Comparison of ENCODE assay signal across 10 mouse cellular contexts in genomic region chr8:83974521-83974920, GRCm38 (mm10). TPM values are rescaled to one million over a fixed set of nuclear protein-coding genes. Genes with fewer than 3 reads are reported as not detected.
A peak's percentile ranks its signal among the peaks of the same experiment; 100 is the strongest.
DNase-seq lines count a peak whose midpoint lies in the region; ATAC-seq and TF ChIP-seq lines count a peak whose summit lies in the region.
"Had no signal": no experiment of that assay in that cellular context is flagged by ENCODE, and none has a peak within 500 bp of the region (broad histone marks: within the 10 kb centered on the region; RNA-seq: fewer than 3 reads in every experiment).

No protein-coding gene starts in this region.

- H3K4me3 ChIP-seq in heart, embryonic 12.5 days: peak overlapping the region; percentile 80
- peak overlapping the region; percentile 75 for H3K4me3 ChIP-seq in brown adipose tissue, adult 24 weeks (ENCODE audit: insufficient read depth, low read depth, low read length)
- peak overlapping the region; percentile 90 for H3K4me3 ChIP-seq in heart, postnatal 0 days (ENCODE audit: low read depth, low read length)
- no peak overlapping the region for H3K4me3 ChIP-seq in lung, postnatal 0 days (ENCODE audit: low read depth, low read length)

- H3K36me3 ChIP-seq in heart, embryonic 12.5 days: peaks cover 4% of the 10 kb centered on the region
- peaks cover 4% of the 10 kb centered on the region; the same call in 1 of the 2 replicates for H3K36me3 ChIP-seq in heart, postnatal 0 days (replicated peaks; ENCODE audit: control insufficient read depth, insufficient read depth, low read length)
- no peaks in the 10 kb centered on the region for H3K36me3 ChIP-seq in lung, postnatal 0 days (ENCODE audit: insufficient read depth, low read length)

- intact Hi-C loops in heart, postnatal 25 days (cut with DNase I): loop anchor here (2.0 kb wide), 1 partner anchor 20 kb away; no protein-coding TSS in a partner anchor

- DNase-seq in heart, postnatal 25 days (ENCODE audit: low spot score): no peak
- DNase-seq in heart, postnatal 0 days (ENCODE audit: low spot score): no peak
- peak; percentile 60 for DNase-seq in lung, postnatal 0 days (ENCODE audit: low spot score)
- DNase-seq in urinary bladder, adult 18-20 months (ENCODE audit: low spot score in 2 of 2): no peak
- DNase-seq in natural killer cell, adult 2 months (ENCODE audit: low spot score in 2 of 2): no peak
- DNase-seq: gastrocnemius, postnatal 36 days had no signal

- H3K27ac ChIP-seq in heart, embryonic 12.5 days (ENCODE audit: poor library complexity, severe bottlenecking): peak overlapping the region; percentile 54
- peak overlapping the region; percentile 76 for H3K27ac ChIP-seq in brown adipose tissue, adult 24 weeks (replicated peaks; ENCODE audit: low read depth, low read length)
- H3K27ac ChIP-seq in heart, postnatal 0 days (ENCODE audit: low read depth): peak overlapping the region; percentile 90
- H3K27ac ChIP-seq in lung, postnatal 0 days (ENCODE audit: low read length): peak overlapping the region; percentile 71; the same call in 1 of the 2 replicates

- TF ChIP-seq EP300 in heart, postnatal 0 days (IDR thresholded peaks at IDR 0.05; ENCODE audit: low read depth): no peak
- TF ChIP-seq EP300 in lung, postnatal 0 days (IDR thresholded peaks at IDR 0.05): no peak; the same call in 1 of the 2 replicates

- H3K4me1 ChIP-seq in heart, embryonic 12.5 days (replicated peaks): peaks cover 62% of the 10 kb centered on the region
- H3K4me1 ChIP-seq in brown adipose tissue, adult 24 weeks (ENCODE audit: control insufficient read depth, insufficient read depth, insufficient read length, low read length): peaks cover 30% of the 10 kb centered on the region
- H3K4me1 ChIP-seq in heart, postnatal 0 days (ENCODE audit: control insufficient read depth, insufficient read depth): peaks cover 49% of the 10 kb centered on the region
- peaks cover 11% of the 10 kb centered on the region; the same call in 1 of the 2 replicates for H3K4me1 ChIP-seq in lung, postnatal 0 days (ENCODE audit: insufficient read depth, low read depth, low read length)

- WGBS in heart, embryonic 12.5 days: 65% methylated on average over 4 of the region's 4 CpGs
- 43% methylated on average over 4 of the region's 4 CpGs for WGBS in heart, postnatal 0 days
- 52% methylated on average over 4 of the region's 4 CpGs for WGBS in lung, postnatal 0 days

- no peaks in the 10 kb centered on the region for H3K27me3 ChIP-seq in heart, embryonic 12.5 days (replicated peaks)
- H3K27me3 ChIP-seq in heart, postnatal 0 days (ENCODE audit: control insufficient read depth, insufficient read depth, low read length): no peaks in the 10 kb centered on the region
- no peaks in the 10 kb centered on the region for H3K27me3 ChIP-seq in lung, postnatal 0 days (replicated peaks; ENCODE audit: insufficient read depth, low read length)

- ATAC-seq in heart, embryonic 12.5 days (ENCODE audit: insufficient number of reproducible peaks, low FRiP score): no peak
- no peak for ATAC-seq in heart, postnatal 0 days (ENCODE audit: insufficient read depth, low read depth)
- peak; percentile 4; the same call in 1 of the 2 replicates for ATAC-seq in lung, postnatal 0 days
- ATAC-seq in granulocyte monocyte progenitor cell, adult 5-6 weeks (replicated peaks; ENCODE audit: poor library complexity, severe bottlenecking): no peak
- ATAC-seq: CD4-positive, CD25-positive, alpha-beta regulatory T cell, adult 4 months had no signal

- H3K9ac ChIP-seq in heart, embryonic 12.5 days: peak overlapping the region; percentile 91; the same call in 1 of the 2 replicates
- H3K9ac ChIP-seq in heart, postnatal 0 days (replicated peaks; ENCODE audit: low read depth, low read length): peak overlapping the region; percentile 88
- no peak overlapping the region for H3K9ac ChIP-seq in lung, postnatal 0 days (replicated peaks; ENCODE audit: low read depth)

- H3K4me2 ChIP-seq in heart, embryonic 12.5 days: peak overlapping the region; percentile 96
- peak overlapping the region; percentile 96 for H3K4me2 ChIP-seq in heart, postnatal 0 days (ENCODE audit: low read depth, low read length)
- peak overlapping the region; percentile 92 for H3K4me2 ChIP-seq in lung, postnatal 0 days (replicated peaks; ENCODE audit: low read depth, low read length)

- no peak for TF ChIP-seq CTCF in heart, postnatal 0 days (IDR thresholded peaks at IDR 0.05; ENCODE audit: low read depth)
- no peak for TF ChIP-seq CTCF in lung, postnatal 0 days (IDR thresholded peaks at IDR 0.05)

- H3K9me3 ChIP-seq in heart, embryonic 12.5 days (replicated peaks): no peaks in the 10 kb centered on the region
- H3K9me3 ChIP-seq in heart, postnatal 0 days (replicated peaks; ENCODE audit: control insufficient read depth, low read length): no peaks in the 10 kb centered on the region
- no peaks in the 10 kb centered on the region for H3K9me3 ChIP-seq in lung, postnatal 0 days (ENCODE audit: low read length)

RNA-seq across cellular contexts. Expression of gene Prkaca, which starts 1.7 kb away (rescaled TPM):
- 216 and 234 TPM in 2 replicates for polyA plus RNA-seq in heart, embryonic 12.5 days (2016; fragmentation: Nextera tagmentation; extraction: Ambion mirVana)
- 100 to 1,000 TPM; 353 to 360 TPM for total RNA-seq in heart, postnatal 25 days (2021)
- 270 and 332 TPM in 2 replicates for polyA plus RNA-seq in brown adipose tissue, adult 24 weeks (2012; ENCODE audit: insufficient read depth, insufficient read length, missing spikeins)
- total RNA-seq in heart, postnatal 0 days (2014; rRNA removed; ENCODE audit: low replicate concordance): 246 and 345 TPM in 2 replicates
- 305 and 312 TPM in 2 replicates for polyA plus RNA-seq in heart, postnatal 0 days (2015; fragmentation: Nextera tagmentation; extraction: Ambion mirVana)
- 93.8 and 94.9 TPM in 2 replicates for polyA plus RNA-seq in lung, postnatal 0 days (2015; fragmentation: Nextera tagmentation; extraction: Ambion mirVana)
- total RNA-seq in granulocyte monocyte progenitor cell, adult 5-6 weeks (2014; fragmentation: Nextera tagmentation): 36.4 and 39.3 TPM in 2 replicates
- total RNA-seq in granulocyte monocyte progenitor cell, adult 5-6 weeks (2017): 18.2 and 20.3 TPM in 2 replicates

RNA-seq across cellular contexts. Expression of gene Asf1b, which starts 19.2 kb away (rescaled TPM):
- 55.0 and 58.3 TPM in 2 replicates for polyA plus RNA-seq in heart, embryonic 12.5 days (2016; fragmentation: Nextera tagmentation; extraction: Ambion mirVana)
- total RNA-seq in heart, postnatal 25 days (2021): 1 to 10 TPM; 1.1 to 1.7 TPM
- polyA plus RNA-seq in brown adipose tissue, adult 24 weeks (2012; ENCODE audit: insufficient read depth, insufficient read length, missing spikeins): 3.3 and 3.8 TPM in 2 replicates
- 109 and 155 TPM in 2 replicates for total RNA-seq in heart, postnatal 0 days (2014; rRNA removed; ENCODE audit: low replicate concordance)
- polyA plus RNA-seq in heart, postnatal 0 days (2015; fragmentation: Nextera tagmentation; extraction: Ambion mirVana): 19.2 and 21.5 TPM in 2 replicates
- polyA plus RNA-seq in lung, postnatal 0 days (2015; fragmentation: Nextera tagmentation; extraction: Ambion mirVana): 7.1 and 8.0 TPM in 2 replicates
- 36.8 and 53.8 TPM in 2 replicates for total RNA-seq in granulocyte monocyte progenitor cell, adult 5-6 weeks (2014; fragmentation: Nextera tagmentation)
- 29.8 and 33.2 TPM in 2 replicates for total RNA-seq in granulocyte monocyte progenitor cell, adult 5-6 weeks (2017)

RNA-seq across cellular contexts. Expression of gene Gm10644, which starts 19.5 kb away (rescaled TPM):
- polyA plus RNA-seq in heart, embryonic 12.5 days (2016; fragmentation: Nextera tagmentation; extraction: Ambion mirVana): 0.34 and 0.40 TPM in 2 replicates
- total RNA-seq in heart, postnatal 25 days (2021): under 1 TPM; 0.61 to 0.70 TPM
- polyA plus RNA-seq in brown adipose tissue, adult 24 weeks (2012; ENCODE audit: insufficient read depth, insufficient read length, missing spikeins): 0.79 and 0.99 TPM in 2 replicates
- total RNA-seq in heart, postnatal 0 days (2014; rRNA removed; ENCODE audit: low replicate concordance): 0.08 and 1.3 TPM in 2 replicates
- polyA plus RNA-seq in heart, postnatal 0 days (2015; fragmentation: Nextera tagmentation; extraction: Ambion mirVana): 0.41 and 0.42 TPM in 2 replicates
- 0.12 and 0.36 TPM in 2 replicates for polyA plus RNA-seq in lung, postnatal 0 days (2015; fragmentation: Nextera tagmentation; extraction: Ambion mirVana)
- total RNA-seq in granulocyte monocyte progenitor cell, adult 5-6 weeks (2014; fragmentation: Nextera tagmentation): not detected in 2 replicates
- not detected in 2 replicates for total RNA-seq in granulocyte monocyte progenitor cell, adult 5-6 weeks (2017)

RNA-seq across cellular contexts. Expression of gene Samd1, which starts 23.0 kb away (rescaled TPM):
- 4.5 and 5.8 TPM in 2 replicates for polyA plus RNA-seq in heart, embryonic 12.5 days (2016; fragmentation: Nextera tagmentation; extraction: Ambion mirVana)
- 10 to 100 TPM; 27.4 to 30.9 TPM for total RNA-seq in heart, postnatal 25 days (2021)
- 12.0 and 12.4 TPM in 2 replicates for polyA plus RNA-seq in brown adipose tissue, adult 24 weeks (2012; ENCODE audit: insufficient read depth, insufficient read length, missing spikeins)
- 46.3 and 52.0 TPM in 2 replicates for total RNA-seq in heart, postnatal 0 days (2014; rRNA removed; ENCODE audit: low replicate concordance)
- 3.6 and 3.7 TPM in 2 replicates for polyA plus RNA-seq in heart, postnatal 0 days (2015; fragmentation: Nextera tagmentation; extraction: Ambion mirVana)
- polyA plus RNA-seq in lung, postnatal 0 days (2015; fragmentation: Nextera tagmentation; extraction: Ambion mirVana): 5.3 and 5.6 TPM in 2 replicates
- 58.8 and 66.1 TPM in 2 replicates for total RNA-seq in granulocyte monocyte progenitor cell, adult 5-6 weeks (2014; fragmentation: Nextera tagmentation)
- total RNA-seq in granulocyte monocyte progenitor cell, adult 5-6 weeks (2017): 37.5 and 60.0 TPM in 2 replicates

RNA-seq across cellular contexts. Expression of gene 1700067K01Rik, which starts 26.8 kb away (rescaled TPM):
- polyA plus RNA-seq in heart, embryonic 12.5 days (2016; fragmentation: Nextera tagmentation; extraction: Ambion mirVana): 0.22 and 0.54 TPM in 2 replicates
- total RNA-seq in heart, postnatal 25 days (2021): under 1 TPM in 1 of 2 experiments, not detected in 1; 0.26 TPM
- polyA plus RNA-seq in brown adipose tissue, adult 24 weeks (2012; ENCODE audit: insufficient read depth, insufficient read length, missing spikeins): not detected in 2 replicates
- total RNA-seq in heart, postnatal 0 days (2014; rRNA removed; ENCODE audit: low replicate concordance): not detected in 2 replicates
- 0.96 and 1.3 TPM in 2 replicates for polyA plus RNA-seq in heart, postnatal 0 days (2015; fragmentation: Nextera tagmentation; extraction: Ambion mirVana)
- 0.63 and 1.0 TPM in 2 replicates for polyA plus RNA-seq in lung, postnatal 0 days (2015; fragmentation: Nextera tagmentation; extraction: Ambion mirVana)
- 2.3 TPM in 1 of 2 replicates, not detected in the other for total RNA-seq in granulocyte monocyte progenitor cell, adult 5-6 weeks (2014; fragmentation: Nextera tagmentation)
- not detected in 2 replicates for total RNA-seq in granulocyte monocyte progenitor cell, adult 5-6 weeks (2017)
- polyA plus RNA-seq: CD4-positive, CD25-positive, alpha-beta regulatory T cell, adult 4 months had no signal
